Comparison of ENCODE assay signal across 8 mouse cellular contexts in the genomic region with DNA sequence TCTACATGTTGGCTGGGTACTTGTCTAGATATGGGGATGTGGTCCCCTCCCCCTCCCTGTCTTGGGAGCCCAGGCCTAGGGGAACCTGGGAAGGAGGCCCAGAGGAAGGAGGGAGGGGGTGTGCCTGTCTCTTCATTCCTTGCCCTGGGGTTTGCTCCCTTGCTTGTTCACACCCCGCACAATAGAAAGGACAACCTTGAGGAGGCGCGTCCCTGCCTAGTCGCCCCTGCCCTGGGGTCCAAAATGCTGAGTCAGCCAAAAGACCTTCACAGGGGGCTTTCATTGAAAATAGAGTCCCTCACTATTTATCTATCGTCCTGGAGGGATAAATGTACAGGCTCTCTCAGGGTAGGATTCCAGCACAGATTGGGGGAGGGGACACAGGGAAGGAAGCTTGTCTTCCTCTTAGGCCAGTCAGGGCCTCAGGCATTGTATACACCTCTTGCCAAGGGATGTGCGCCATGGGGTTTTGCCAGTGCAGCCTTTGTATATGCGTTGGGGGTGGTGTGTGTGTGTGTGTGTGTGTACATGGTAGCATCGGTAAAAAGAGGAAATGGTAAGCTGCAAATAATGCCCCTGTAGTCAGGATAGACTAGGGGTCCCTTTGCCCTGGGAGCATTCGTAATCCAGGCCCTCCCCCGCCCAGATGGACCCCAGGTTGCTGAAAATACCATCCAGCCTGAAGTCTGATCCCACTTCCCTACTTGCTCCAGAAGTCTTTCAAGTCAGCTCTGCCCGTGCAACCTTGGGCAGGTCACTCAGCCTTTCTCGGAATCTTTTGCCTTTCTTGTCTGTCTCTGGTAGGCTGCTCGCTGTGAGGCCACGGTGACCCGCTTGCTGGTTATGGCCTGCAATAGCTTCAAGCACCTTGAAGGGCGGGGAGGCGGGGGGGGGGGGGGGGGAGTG. TPM values are rescaled to one million over a fixed set of nuclear protein-coding genes. Genes with fewer than 3 reads are reported as not detected.
DNase-seq lines count a peak whose midpoint lies in the region; ATAC-seq lines count a peak whose summit lies in the region.

No protein-coding gene starts in this region.

- peaks cover 70% of the 10 kb centered on the region for H3K4me1 ChIP-seq in limb, embryonic 13.5 days
- H3K4me1 ChIP-seq in neural tube, embryonic 14.5 days (ENCODE audit: control insufficient read depth, insufficient read depth, low read length) = peaks cover 39% of the 10 kb centered on the region

- H3K36me3 ChIP-seq in limb, embryonic 13.5 days = peaks cover 52% of the 10 kb centered on the region
- H3K36me3 ChIP-seq in neural tube, embryonic 14.5 days (ENCODE audit: control insufficient read depth, insufficient read depth, low read length) = no peaks in the 10 kb centered on the region

- H3K9me3 ChIP-seq in limb, embryonic 13.5 days = no peaks in the 10 kb centered on the region
- H3K9me3 ChIP-seq in neural tube, embryonic 14.5 days (ENCODE audit: control insufficient read depth, low read length) = no peaks in the 10 kb centered on the region

- DNase-seq in cerebellum, adult 18-20 months = peak; percentile 10 to 22
- DNase-seq in cerebellum, postnatal 10 days = no peak
- DNase-seq in urinary bladder, postnatal 14 days (ENCODE audit: low spot score) = peak; percentile 35
- no peak for DNase-seq in urinary bladder, postnatal 25 days (ENCODE audit: low spot score)
- DNase-seq in layer of hippocampus, adult 9-11 months = no peak

- no peaks in the 10 kb centered on the region for H3K27me3 ChIP-seq in limb, embryonic 13.5 days
- no peaks in the 10 kb centered on the region for H3K27me3 ChIP-seq in neural tube, embryonic 14.5 days (ENCODE audit: control insufficient read depth, insufficient read depth, low read length)

- peak overlapping the region; percentile 52; the same call in 1 of the 2 replicates for H3K27ac ChIP-seq in limb, embryonic 13.5 days
- H3K27ac ChIP-seq in neural tube, embryonic 14.5 days (ENCODE audit: low read depth, low read length) = peak overlapping the region; percentile 58

- H3K4me2 ChIP-seq in limb, embryonic 13.5 days (replicated peaks) = peak overlapping the region; percentile 43
- H3K4me2 ChIP-seq in neural tube, embryonic 14.5 days (ENCODE audit: low read depth, low read length) = peak overlapping the region; percentile 24; the same call in 1 of the 2 replicates

- peak; percentile 3; the same call in 1 of the 2 replicates for ATAC-seq in limb, embryonic 13.5 days (ENCODE audit: low FRiP score, low read depth)
- peak; percentile 29; the same call in 1 of the 2 replicates for ATAC-seq in neural tube, embryonic 14.5 days (ENCODE audit: low read depth)
- no peak for ATAC-seq in activated CD4-positive, CD25-positive, alpha-beta regulatory T cell, adult 4 months

- H3K4me3 ChIP-seq in limb, embryonic 13.5 days = no peak overlapping the region
- no peak overlapping the region for H3K4me3 ChIP-seq in neural tube, embryonic 14.5 days (ENCODE audit: low read depth, low read length)

- H3K9ac ChIP-seq in limb, embryonic 13.5 days = no peak overlapping the region
- no peak overlapping the region for H3K9ac ChIP-seq in neural tube, embryonic 14.5 days (replicated peaks; ENCODE audit: low read depth, low read length)

- WGBS in limb, embryonic 13.5 days = 26% methylated on average over 17 of the region's 17 CpGs
- WGBS in neural tube, embryonic 14.5 days = 8% methylated on average over 16 of the region's 17 CpGs

RNA-seq across cellular contexts. Expression of a gene that starts 27.4 kb away (rescaled TPM):
- 46.5 and 49.8 TPM in 2 replicates for polyA plus RNA-seq in limb, embryonic 13.5 days (2015; fragmentation: Nextera tagmentation; extraction: Ambion mirVana)
- polyA plus RNA-seq in neural tube, embryonic 14.5 days (2014; fragmentation: Nextera tagmentation; extraction: Ambion mirVana) = 22.1 and 22.3 TPM in 2 replicates
- 10 to 100 TPM in 1 of 2 experiments, 1 to 10 TPM in 1; 9.0 to 13.7 TPM for polyA plus RNA-seq in activated CD4-positive, CD25-positive, alpha-beta regulatory T cell, adult 4 months (2017; shearing (Covaris generic))

RNA-seq across cellular contexts. Expression of a gene that starts 27.8 kb away (rescaled TPM):
- 0.41 and 0.78 TPM in 2 replicates for polyA plus RNA-seq in limb, embryonic 13.5 days (2015; fragmentation: Nextera tagmentation; extraction: Ambion mirVana)
- 0.89 and 2.2 TPM in 2 replicates for polyA plus RNA-seq in neural tube, embryonic 14.5 days (2014; fragmentation: Nextera tagmentation; extraction: Ambion mirVana)
- polyA plus RNA-seq in activated CD4-positive, CD25-positive, alpha-beta regulatory T cell, adult 4 months (2017; shearing (Covaris generic)) = under 1 TPM in 1 of 2 experiments, not detected in 1; 0.41 TPM

RNA-seq across cellular contexts. Expression of a gene that starts 47.5 kb away (rescaled TPM):
- 31.4 and 32.3 TPM in 2 replicates for polyA plus RNA-seq in limb, embryonic 13.5 days (2015; fragmentation: Nextera tagmentation; extraction: Ambion mirVana)
- polyA plus RNA-seq in neural tube, embryonic 14.5 days (2014; fragmentation: Nextera tagmentation; extraction: Ambion mirVana) = 2.1 and 2.8 TPM in 2 replicates
- polyA plus RNA-seq in activated CD4-positive, CD25-positive, alpha-beta regulatory T cell, adult 4 months (2017; shearing (Covaris generic)) = 10 to 100 TPM; 10.1 to 17.7 TPM

Comparison
In these comparisons a context has a peak if more than half of its experiments do, and no peak if none do; other contexts are left out.
1. DNase-seq: peak in cerebellum, adult 18-20 months (2 of 2) and urinary bladder, postnatal 14 days (single experiment); none in cerebellum, postnatal 10 days (0 of 2), urinary bladder, postnatal 25 days (single experiment) and layer of hippocampus, adult 9-11 months (single experiment).